Mouse (Mus musculus) layer of hippocampus, postnatal 36 days (tissue): ENCODE data around the gene Timm10b. TPM values are rescaled to one million over a fixed set of nuclear protein-coding genes. Genes with fewer than 3 reads are reported as not detected.

Experiments used
- DNase-seq, 2 experiments: peaks; one replicate each; pipeline ENCODE4 v3.0.0; 2022
- total RNA-seq, 2 experiments: library from RNA; stranded (reverse); gene quantifications; 2 replicates each; pipeline ENCODE4 v1.2.3; 2021

Timm10b gene
- total RNA-seq, 2 experiments from 2014 or later: 67.3 to 67.7 TPM

- no peak for DNase-seq
Measured at GRCm38 (mm10) chr7:105640894-105641255, 1.0 kb downstream of the Timm10b start.

- DNase-seq: no peak
Measured at GRCm38 (mm10) chr7:105641936-105642335, 2.1 kb downstream of the Timm10b start.

GRCm38 (mm10) chr7:105650639-105651435, 11.0 kb downstream of the Timm10b start, which contains the start of gene Dnhd1:
TSS of gene Dnhd1 (plus strand) at chr7:105650827.
- peak; percentile 40 to 60 for DNase-seq

GRCm38 (mm10) chr7:105685541-105686197, 45.8 kb downstream of the Timm10b start:
- DNase-seq: no peak

GRCm38 (mm10) chr7:105690875-105691274, 51.0 kb downstream of the Timm10b start:
- no peak for DNase-seq

Other genes starting within 250 kb of the Timm10b start
- 10 to 100 TPM; 57.6 to 58.6 TPM for gene Fam160a2, start 240.0 kb upstream of the Timm10b start, total RNA-seq
- gene Cnga4, start 235.5 kb upstream of the Timm10b start, total RNA-seq: under 1 TPM; 0.43 to 0.90 TPM
- 1 to 10 TPM; 5.9 to 6.6 TPM for gene Cckbr, start 214.3 kb upstream of the Timm10b start, total RNA-seq
- 10 to 100 TPM; 12.7 to 13.2 TPM for gene Cavin3, start 157.8 kb upstream of the Timm10b start, total RNA-seq
- 10 to 100 TPM; 78.8 to 87.0 TPM for gene Smpd1, start 85.7 kb upstream of the Timm10b start, total RNA-seq
- 100 to 1,000 TPM; 352 to 385 TPM for gene Apbb1, start 58.4 kb upstream of the Timm10b start, total RNA-seq
- under 1 TPM in 1 of 2 experiments, not detected in 1; 0.22 TPM for gene Hpx, start 39.9 kb upstream of the Timm10b start, total RNA-seq
- 100 to 1,000 TPM; 129 to 139 TPM for gene Trim3, start 6.5 kb upstream of the Timm10b start, total RNA-seq
- gene Arfip2, start 360 bp downstream of the Timm10b start, total RNA-seq: 100 to 1,000 TPM in 1 of 2 experiments, 10 to 100 TPM in 1; 96.9 to 108 TPM
- 10 to 100 TPM; 14.7 TPM for gene Gm45799, start 496 bp downstream of the Timm10b start, total RNA-seq
- gene Dnhd1, start 10.8 kb downstream of the Timm10b start, total RNA-seq: 1 to 10 TPM; 5.5 to 6.5 TPM
- 10 to 100 TPM; 76.6 to 81.7 TPM for gene Ilk, start 96.5 kb downstream of the Timm10b start, total RNA-seq
- 10 to 100 TPM; 10.7 to 15.8 TPM for gene Rrp8, start 97.3 kb downstream of the Timm10b start, total RNA-seq
- gene Taf10, start 104.3 kb downstream of the Timm10b start, total RNA-seq: 100 to 1,000 TPM; 119 to 122 TPM
- 10 to 100 TPM; 59.7 to 67.7 TPM for gene Tpp1, start 112.2 kb downstream of the Timm10b start, total RNA-seq
- gene Dchs1, start 147.6 kb downstream of the Timm10b start, total RNA-seq: 10 to 100 TPM; 13.9 to 15.6 TPM
- gene Mrpl17, start 171.0 kb downstream of the Timm10b start, total RNA-seq: 100 to 1,000 TPM; 107 to 108 TPM